Mouse (Mus musculus): ENCODE results near the gene Dlg5.

GRCm38 (mm10) chr14:24205281-24205871 lies 40.3 kb downstream of the Dlg5 start:
- no peak for TF ChIP-seq CTCF (IDR thresholded peaks at IDR 0.05; ENCODE audit: control insufficient read depth, insufficient read depth, low read length)
- TF ChIP-seq POLR2A (IDR thresholded peaks at IDR 0.05; ENCODE audit: borderline replicate concordance, control insufficient read depth, low read depth, low read length) = no peak
